In the genomic region with DNA sequence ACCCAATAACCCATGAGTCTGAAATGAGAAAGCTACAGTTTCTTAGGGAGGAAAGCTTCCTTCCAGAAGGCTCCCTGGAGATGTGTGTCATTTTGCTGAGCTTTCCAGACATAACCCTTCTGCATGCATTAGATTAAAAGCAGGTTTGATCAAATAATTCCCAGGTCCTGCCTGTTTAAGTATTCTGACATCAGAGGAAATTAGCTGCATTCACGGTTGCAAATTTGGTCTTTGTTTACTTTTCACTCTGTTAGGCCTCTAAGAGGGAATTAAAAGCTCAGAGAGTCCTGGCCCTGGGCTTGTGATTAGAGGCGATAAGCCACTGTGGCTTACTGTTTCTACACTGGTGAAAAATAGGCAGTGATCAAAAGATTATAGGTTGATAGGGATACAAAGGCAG, we compare ENCODE assay signal across 15 mouse cellular contexts. TPM values are rescaled to one million over a fixed set of nuclear protein-coding genes. Genes with fewer than 3 reads are reported as not detected.
DNase-seq lines count a peak whose midpoint lies in the region; ATAC-seq and TF ChIP-seq lines count a peak whose summit lies in the region.
"Had no signal": no experiment of that assay in that cellular context is flagged by ENCODE, and none has a peak within 500 bp of the region (broad histone marks: within the 10 kb centered on the region; RNA-seq: fewer than 3 reads in every experiment).

No protein-coding gene starts in this region.

- TF ChIP-seq POLR2A in brain, embryonic 14.5 days (IDR thresholded peaks at IDR 0.05; ENCODE audit: borderline replicate concordance, extremely low read depth, insufficient read depth, insufficient read length, poor library complexity, severe bottlenecking), result no peak

- intact Hi-C loops in left cerebral cortex, postnatal 4 days (cut with DNase I), result loop anchor here (5.0 to 10.0 kb wide), 2 partner anchors 324 to 532 kb away; no protein-coding TSS in a partner anchor

- no peak for TF ChIP-seq CTCF in brain, embryonic 14.5 days (IDR thresholded peaks at IDR 0.05; ENCODE audit: borderline replicate concordance, extremely low read depth, insufficient read depth, insufficient read length)

- peaks cover 14% of the 10 kb centered on the region for H3K4me1 ChIP-seq in forebrain, embryonic 15.5 days
- peaks cover 24% of the 10 kb centered on the region for H3K4me1 ChIP-seq in midbrain, embryonic 13.5 days (replicated peaks)
- H3K4me1 ChIP-seq in kidney, embryonic 15.5 days, result peaks cover 12% of the 10 kb centered on the region

- ATAC-seq in forebrain, embryonic 15.5 days (replicated peaks), result peak; percentile 12; the same call in 1 of the 2 replicates
- peak; percentile 31 for ATAC-seq in midbrain, embryonic 13.5 days
- no peak for ATAC-seq in kidney, embryonic 15.5 days (replicated peaks; ENCODE audit: low FRiP score)

- 6% methylated on average over 2 of the region's 2 CpGs for WGBS in forebrain, embryonic 15.5 days
- WGBS in midbrain, embryonic 13.5 days, result 8% methylated on average over 2 of the region's 2 CpGs
- 37% methylated on average over 2 of the region's 2 CpGs for WGBS in kidney, embryonic 15.5 days

- no peak overlapping the region for H3K4me2 ChIP-seq in forebrain, embryonic 15.5 days (replicated peaks)
- H3K4me2 ChIP-seq in midbrain, embryonic 13.5 days (replicated peaks), result no peak overlapping the region
- no peak overlapping the region for H3K4me2 ChIP-seq in kidney, embryonic 15.5 days

- 0 out of 2 replicates have a peak overlapping the region, but pooled peaks have one; percentile 11 for H3K27ac ChIP-seq in forebrain, embryonic 15.5 days (replicated peaks)
- peak overlapping the region; percentile 98 for H3K27ac ChIP-seq in midbrain, embryonic 13.5 days
- no peak overlapping the region for H3K27ac ChIP-seq in kidney, embryonic 15.5 days
- H3K27ac ChIP-seq: embryonic facial prominence, embryonic 12.5 days had no signal

- peak; percentile 69 for DNase-seq in MN1 (ENCODE audit: low spot score)
- peak; percentile 82 for DNase-seq in brain, embryonic 14.5 days (ENCODE audit: low read depth)
- no peak for DNase-seq in right cerebral cortex, postnatal 14 days
- no peak for DNase-seq in kidney, adult 8-10 months
- no peak for DNase-seq in left cerebral cortex, postnatal 4 days
- DNase-seq: cerebellum, adult 2 months; kidney, postnatal 10 days; layer of hippocampus, postnatal 36 days; lung, adult 2 months; right cerebral cortex, adult 18-20 months had no signal

- peaks cover 6% of the 10 kb centered on the region; the same call in 1 of the 2 replicates for H3K27me3 ChIP-seq in forebrain, embryonic 15.5 days
- no peaks in the 10 kb centered on the region for H3K27me3 ChIP-seq in midbrain, embryonic 13.5 days
- peaks cover 7% of the 10 kb centered on the region; the same call in 1 of the 2 replicates for H3K27me3 ChIP-seq in kidney, embryonic 15.5 days
- H3K27me3 ChIP-seq: embryonic facial prominence, embryonic 12.5 days had no signal

- H3K9me3 ChIP-seq in forebrain, embryonic 15.5 days, result no peaks in the 10 kb centered on the region
- H3K9me3 ChIP-seq in midbrain, embryonic 13.5 days, result no peaks in the 10 kb centered on the region
- no peaks in the 10 kb centered on the region for H3K9me3 ChIP-seq in kidney, embryonic 15.5 days (replicated peaks)
- H3K9me3 ChIP-seq: embryonic facial prominence, embryonic 12.5 days had no signal

- no peak overlapping the region for H3K9ac ChIP-seq in forebrain, embryonic 15.5 days (replicated peaks)
- H3K9ac ChIP-seq in midbrain, embryonic 13.5 days (replicated peaks), result no peak overlapping the region
- no peak overlapping the region for H3K9ac ChIP-seq in kidney, embryonic 15.5 days
- H3K9ac ChIP-seq: embryonic facial prominence, embryonic 12.5 days had no signal

- H3K36me3 ChIP-seq in forebrain, embryonic 15.5 days, result no peaks in the 10 kb centered on the region
- no peaks in the 10 kb centered on the region for H3K36me3 ChIP-seq in midbrain, embryonic 13.5 days
- H3K36me3 ChIP-seq in kidney, embryonic 15.5 days, result no peaks in the 10 kb centered on the region
- H3K36me3 ChIP-seq: embryonic facial prominence, embryonic 12.5 days had no signal

- H3K4me3 ChIP-seq in forebrain, embryonic 15.5 days, result no peak overlapping the region
- no peak overlapping the region for H3K4me3 ChIP-seq in midbrain, embryonic 13.5 days (replicated peaks)
- no peak overlapping the region for H3K4me3 ChIP-seq in kidney, embryonic 15.5 days (replicated peaks)

RNA-seq across cellular contexts. Expression of a gene that starts 1.2 kb away (rescaled TPM):
- polyA plus RNA-seq in brain, embryonic 14.5 days (2012; rRNA removed), result 11.7 and 25.8 TPM in 2 replicates
- 13.4 and 13.8 TPM in 2 replicates for polyA plus RNA-seq in forebrain, embryonic 15.5 days (2015; fragmentation: Nextera tagmentation; extraction: Ambion mirVana)
- 53.2 and 58.2 TPM in 2 replicates for polyA plus RNA-seq in midbrain, embryonic 13.5 days (2015; fragmentation: Nextera tagmentation; extraction: Ambion mirVana)
- 6.8 and 7.1 TPM in 2 replicates for polyA plus RNA-seq in kidney, embryonic 15.5 days (2015; fragmentation: Nextera tagmentation; extraction: Ambion mirVana)
- total RNA-seq in left cerebral cortex, postnatal 4 days (2021), result 10 to 100 TPM; 42.6 to 46.4 TPM
- total RNA-seq: megakaryocyte progenitor cell, adult 5-6 weeks had no signal

Comparison
In these comparisons a context has a peak if more than half of its experiments do, and no peak if none do; other contexts are left out.
1. DNase-seq: peak in MN1 (single experiment) and brain, embryonic 14.5 days (single experiment); none in right cerebral cortex, postnatal 14 days (single experiment), kidney, adult 8-10 months (0 of 2) and left cerebral cortex, postnatal 4 days (single experiment).